Mouse (Mus musculus) ES-Bruce4 (cell line): Measurements from ENCODE around the gene Cnksr3. TPM values are rescaled to one million over a fixed set of nuclear protein-coding genes. Genes with fewer than 3 reads are reported as not detected.

ENCODE experiments used
- H3K27ac ChIP-seq: 2 replicates; pipeline ENCODE4 v1.5.1; 2012; ENCODE audit warnings: low read length, inconsistent platforms; ENCODE audit not compliant: insufficient read depth
- H3K27me3 ChIP-seq: 2 replicates; pipeline ENCODE4 v1.6.1; 2012; ENCODE audit warnings: mild to moderate bottlenecking, low read length, inconsistent platforms; ENCODE audit not compliant: control insufficient read depth, poor library complexity, insufficient read depth, severe bottlenecking
- H3K36me3 ChIP-seq: 2 replicates; pipeline ENCODE4 v1.6.1; 2012; ENCODE audit warnings: inconsistent platforms, mild to moderate bottlenecking, low read length, moderate library complexity; ENCODE audit not compliant: control insufficient read depth, poor library complexity, insufficient read depth, severe bottlenecking
- H3K4me1 ChIP-seq: one replicate; pipeline ENCODE4 v1.8.1; 2011; ENCODE audit warnings: low read length; ENCODE audit not compliant: control insufficient read depth, insufficient read depth
- H3K4me3 ChIP-seq: 2 replicates; pipeline ENCODE4 v1.5.1; 2011; ENCODE audit warnings: low read depth, mild to moderate bottlenecking, low read length
- H3K9ac ChIP-seq: 2 replicates; pipeline ENCODE4 v1.6.1; 2012; ENCODE audit warnings: low read depth, mild to moderate bottlenecking, inconsistent platforms; ENCODE audit not compliant: poor library complexity, severe bottlenecking
- H3K9me3 ChIP-seq: replicated peaks from 2 replicates; pipeline ENCODE4 v1.6.1; 2012; ENCODE audit warnings: mild to moderate bottlenecking, low read length, inconsistent platforms; ENCODE audit not compliant: control insufficient read depth, poor library complexity, insufficient read depth, severe bottlenecking
- CTCF ChIP-seq: IDR thresholded peaks from one replicate; pipeline ENCODE4 v1.8.1; 2011; ENCODE audit warnings: low read depth, low read length
- EP300 ChIP-seq: IDR thresholded peaks from 2 replicates; pipeline ENCODE4 v1.6.1; 2011; ENCODE audit warnings: low read depth, low read length; ENCODE audit not compliant: insufficient read depth
- POLR2A ChIP-seq: IDR thresholded peaks from one replicate; pipeline ENCODE4 v1.8.1; 2011; ENCODE audit warnings: low read length; ENCODE audit not compliant: insufficient read depth
- polyA plus RNA-seq: library from polyadenylated mRNA; stranded (reverse); fragments of >200 nt; gene quantifications from 2 replicates; pipeline ENCODE4 v1.2.4, GENCODE M21; 2011; ENCODE audit warnings: low read depth; ENCODE audit not compliant: missing spikeins, insufficient read depth, insufficient read length

Cnksr3 gene
- polyA plus RNA-seq, 1 experiment: 12.0 TPM

GRCm38 (mm10) chr10:7209691-7210455, 2.2 kb downstream of the Cnksr3 start:
- no peak for TF ChIP-seq CTCF
- TF ChIP-seq POLR2A: no peak
- no peak for TF ChIP-seq EP300

DNA sequence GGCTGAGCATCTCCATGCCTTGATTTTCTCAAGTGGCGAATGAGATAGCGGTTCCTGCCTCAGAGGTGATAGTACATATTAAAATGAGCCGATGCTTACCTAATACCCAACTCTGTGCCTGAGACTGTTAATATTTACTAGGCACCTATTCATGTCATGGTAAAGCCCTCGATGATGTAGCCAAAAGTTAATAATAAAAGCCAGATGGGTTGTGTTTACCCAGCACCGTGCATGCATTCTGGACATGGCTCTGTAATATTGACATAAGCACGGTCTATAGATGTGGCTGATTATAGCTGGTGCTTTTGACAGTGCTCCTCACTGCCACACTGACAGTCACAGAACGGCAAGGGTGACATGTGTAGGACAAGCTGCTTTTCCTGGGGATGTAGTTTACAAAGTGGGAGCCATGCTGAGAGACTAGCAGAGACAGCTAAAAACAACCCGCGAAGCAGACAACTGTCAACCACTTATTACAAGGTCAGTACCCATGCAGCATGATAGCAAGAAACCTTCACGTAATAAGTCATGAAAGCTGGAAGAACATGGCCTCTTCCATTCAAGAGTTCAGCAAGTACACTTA, 3.1 kb downstream of the Cnksr3 start:
- Histone ChIP-seq H3K9me3 (no peaks in the 10 kb centered on the region), H3K9ac (no peak overlapping the region), H3K27ac (no peak overlapping the region), H3K4me1 (no peaks in the 10 kb centered on the region), H3K36me3 (no peaks in the 10 kb centered on the region), H3K4me3 (no peak overlapping the region), H3K27me3 (no peaks in the 10 kb centered on the region)
- TF ChIP-seq EP300 (no peak), POLR2A (no peak), CTCF (no peak)

More at GRCm38 (mm10) chr10:7209691-7210455, 2.2 kb downstream of the Cnksr3 start:
- H3K27ac ChIP-seq: no peak overlapping the region
- no peak overlapping the region for H3K4me3 ChIP-seq
- H3K27me3 ChIP-seq: no peaks in the 10 kb centered on the region
- H3K9me3 ChIP-seq: no peaks in the 10 kb centered on the region
- no peak overlapping the region; the same call in 1 of the 2 replicates for H3K9ac ChIP-seq
- no peaks in the 10 kb centered on the region for H3K36me3 ChIP-seq
- no peaks in the 10 kb centered on the region for H3K4me1 ChIP-seq

DNA sequence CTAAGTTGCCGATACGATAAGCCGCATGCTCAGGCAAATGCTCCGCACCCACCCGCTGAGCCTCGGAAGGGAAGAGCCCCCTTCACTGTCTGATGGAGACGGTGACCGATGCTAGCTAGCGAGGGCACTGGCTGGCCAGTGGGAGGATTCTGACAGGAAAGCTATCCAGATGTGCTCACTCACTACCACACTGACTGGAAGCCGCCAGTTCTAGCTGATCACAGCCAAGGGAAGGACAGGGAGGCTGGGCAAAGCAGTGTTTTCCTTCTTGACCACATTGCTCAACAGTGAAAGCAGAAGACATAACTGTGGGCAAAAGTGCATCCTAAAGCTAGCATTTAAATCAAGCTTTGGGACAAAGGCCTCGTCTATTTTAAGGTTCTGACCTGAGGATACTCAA, 4.7 kb downstream of the Cnksr3 start:
- Histone ChIP-seq H3K27me3 (no peaks in the 10 kb centered on the region), H3K9me3 (no peaks in the 10 kb centered on the region), H3K4me1 (no peaks in the 10 kb centered on the region), H3K27ac (no peak overlapping the region), H3K9ac (no peak overlapping the region), H3K4me3 (no peak overlapping the region), H3K36me3 (no peaks in the 10 kb centered on the region)
- TF ChIP-seq CTCF (no peak), EP300 (no peak), POLR2A (no peak)

GRCm38 (mm10) chr10:7206571-7206970, 5.5 kb downstream of the Cnksr3 start:
- no peaks in the 10 kb centered on the region for H3K27me3 ChIP-seq
- no peaks in the 10 kb centered on the region for H3K9me3 ChIP-seq
- H3K27ac ChIP-seq: no peak overlapping the region
- no peak overlapping the region for H3K4me3 ChIP-seq
- no peak overlapping the region for H3K9ac ChIP-seq
- TF ChIP-seq CTCF (no peak), POLR2A (no peak), EP300 (no peak)
- no peaks in the 10 kb centered on the region for H3K36me3 ChIP-seq
- no peaks in the 10 kb centered on the region for H3K4me1 ChIP-seq

DNA sequence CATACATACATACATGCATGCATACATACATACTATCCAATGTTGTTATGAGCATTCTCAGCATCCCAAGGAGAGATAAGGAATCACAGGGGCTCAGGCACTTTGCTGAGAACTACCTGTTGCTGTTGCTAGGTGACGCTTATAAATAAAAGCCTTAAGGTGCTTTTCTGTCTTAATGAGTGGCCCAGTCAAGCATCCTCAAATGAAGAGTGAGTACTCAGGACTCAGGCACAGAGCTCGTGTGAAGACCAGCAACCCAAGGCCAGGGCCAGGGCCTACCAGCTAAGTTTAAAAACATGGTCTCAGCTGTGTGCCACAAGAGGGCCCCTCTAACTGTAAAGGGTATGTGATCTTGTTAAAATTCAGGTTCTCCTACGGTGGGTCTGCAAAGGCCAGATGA, 6.5 kb downstream of the Cnksr3 start:
- Histone ChIP-seq H3K4me1 (no peaks in the 10 kb centered on the region), H3K4me3 (no peak overlapping the region), H3K36me3 (no peaks in the 10 kb centered on the region), H3K27ac (no peak overlapping the region), H3K27me3 (no peaks in the 10 kb centered on the region), H3K9ac (no peak overlapping the region), H3K9me3 (no peaks in the 10 kb centered on the region)
- no peak for TF ChIP-seq POLR2A

DNA sequence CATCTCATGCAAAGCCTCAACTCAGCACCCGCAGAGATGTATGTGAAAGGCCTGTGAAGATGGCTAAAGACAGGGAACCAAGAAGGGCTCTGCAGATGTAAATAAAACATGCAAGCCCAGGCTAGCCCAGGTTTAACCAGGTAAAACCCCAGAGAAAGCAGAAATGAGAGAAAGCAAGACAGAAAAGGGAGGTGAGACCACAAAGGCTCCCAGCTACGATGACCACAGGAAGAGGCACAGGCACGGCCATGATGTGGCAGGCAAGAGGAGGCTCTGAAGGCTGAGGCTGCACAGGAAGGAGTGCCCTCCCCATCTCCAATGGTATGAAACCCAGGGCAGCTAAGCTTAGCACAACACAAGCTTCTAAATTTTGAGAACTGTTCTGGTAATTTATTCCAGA, 7.1 kb downstream of the Cnksr3 start:
- Histone ChIP-seq H3K9ac (no peak overlapping the region), H3K9me3 (no peaks in the 10 kb centered on the region), H3K36me3 (no peaks in the 10 kb centered on the region), H3K27ac (no peak overlapping the region), H3K4me1 (no peaks in the 10 kb centered on the region), H3K4me3 (no peak overlapping the region), H3K27me3 (no peaks in the 10 kb centered on the region)
- TF ChIP-seq EP300 (no peak), POLR2A (no peak), CTCF (no peak)
